Mouse (Mus musculus) liver, adult 2 months (tissue): ENCODE results near the gene Nanp. TPM values are rescaled to one million over a fixed set of nuclear protein-coding genes. Genes with fewer than 3 reads are reported as not detected.

Experiments
- DNase-seq: peaks from one replicate; pipeline ENCODE4 v3.0.0-alpha.2; 2011; ENCODE audit warnings: low read depth, low spot score; ENCODE audit errors: extremely low read depth
- H3K27ac ChIP-seq: fragments of 200-500 bp; replicated peaks from 2 replicates; pipeline ENCODE4 v1.5.1; 2012; ENCODE audit warnings: low read depth, mild to moderate bottlenecking, control low read depth, inconsistent platforms, low read length; ENCODE audit not compliant: insufficient read depth
- H3K27me3 ChIP-seq: fragments of 200-500 bp; 2 replicates; pipeline ENCODE4 v1.6.1; 2012; ENCODE audit warnings: mild to moderate bottlenecking, moderate library complexity, low read length, inconsistent platforms; ENCODE audit not compliant: control insufficient read depth, insufficient read depth
- H3K36me3 ChIP-seq: fragments of 200-500 bp; 2 replicates; pipeline ENCODE4 v1.6.1; 2012; ENCODE audit warnings: low read length, inconsistent platforms; ENCODE audit not compliant: control insufficient read depth, insufficient read depth
- H3K4me1 ChIP-seq: fragments of 200-500 bp; 2 replicates; pipeline ENCODE4 v1.6.1; 2011; ENCODE audit warnings: low read length; ENCODE audit not compliant: control insufficient read depth, insufficient read depth
- H3K4me3 ChIP-seq: fragments of 200-500 bp; 2 replicates; pipeline ENCODE4 v1.5.1; 2011; ENCODE audit warnings: low read depth, mild to moderate bottlenecking, control low read depth, low read length, moderate library complexity; ENCODE audit not compliant: insufficient read depth
- H3K79me2 ChIP-seq: fragments of 200-500 bp; 2 replicates; pipeline ENCODE4 v1.6.1; 2012; ENCODE audit warnings: inconsistent platforms, mild to moderate bottlenecking, low read length, moderate library complexity; ENCODE audit not compliant: control insufficient read depth, insufficient read depth
- H3K9ac ChIP-seq: fragments of 200-500 bp; 2 replicates; pipeline ENCODE4 v1.6.1; 2012; ENCODE audit warnings: low read depth, mild to moderate bottlenecking, control low read depth, inconsistent platforms, low read length
- CTCF ChIP-seq: fragments of 200-500 bp; IDR thresholded peaks from 2 replicates; pipeline ENCODE4 v1.5.1; 2011; ENCODE audit warnings: low read depth, low read length, control low read depth
- POLR2A ChIP-seq: fragments of 200-500 bp; IDR thresholded peaks from 2 replicates; pipeline ENCODE4 v1.6.1; 2011; ENCODE audit warnings: low read length, control low read depth; ENCODE audit not compliant: insufficient read depth; ENCODE audit errors: extremely low read depth
- WGBS: fragments of 180-500 bp; shearing (Covaris S2); methylation state at CpG from one replicate; pipeline ENCODE4 v1.1.7; 2018; 5-methylcytosine and 5-hydroxymethylcytosine counted together
- polyA plus RNA-seq: library from polyadenylated mRNA; depleted of rRNA; stranded (reverse); fragments of >200 nt; gene quantifications from 2 replicates; pipeline ENCODE4 v1.2.3, GENCODE M21; 2012; rRNA removed
- total RNA-seq: library from RNA; depleted of rRNA; stranded (reverse); fragments of >200 nt; gene quantifications from 2 replicates; pipeline ENCODE4 v1.2.3, GENCODE M21; 2014; rRNA removed

Gene Nanp
- total and polyA plus RNA-seq, 2 experiments: 3.5 to 11.8 TPM

DNA sequence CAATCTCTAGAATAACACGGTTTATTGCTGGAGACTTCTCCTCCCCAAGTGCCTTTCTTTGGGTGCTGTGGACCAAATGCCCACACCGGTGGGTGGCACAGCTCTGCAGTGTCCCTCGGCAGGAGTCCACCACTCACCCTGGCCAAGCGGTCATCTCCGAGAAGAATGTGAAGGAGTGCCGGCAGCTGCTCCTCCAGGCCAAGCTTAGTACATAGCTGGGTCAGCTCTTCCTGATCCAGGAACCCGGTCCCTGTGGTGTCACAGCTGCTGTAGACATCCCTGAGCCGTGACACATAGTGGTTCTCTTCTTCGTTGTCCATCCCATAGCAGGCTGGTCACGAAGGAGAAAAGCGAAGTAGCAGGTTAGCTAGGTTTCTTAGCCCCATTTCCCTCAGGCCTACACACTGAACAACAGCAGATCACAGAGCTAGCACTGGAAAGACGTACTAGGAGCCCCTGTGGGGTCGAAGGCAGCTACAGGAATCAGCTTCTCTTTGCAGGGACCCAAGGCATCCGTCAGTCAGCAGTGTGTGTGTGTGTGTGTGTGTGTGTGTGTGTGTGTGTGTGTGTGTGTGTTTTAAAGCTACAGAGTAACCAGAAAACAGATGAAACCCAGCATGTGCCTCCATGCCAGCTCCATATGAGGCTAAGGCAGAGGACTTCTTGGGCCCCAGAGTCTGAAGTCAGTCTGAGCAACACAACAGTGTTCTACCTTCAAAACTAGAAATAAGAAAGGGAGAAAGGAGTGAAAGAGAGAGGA lies 59.2 kb downstream of the Nanp start:
- Histone ChIP-seq H3K79me2 (no peaks in the 10 kb centered on the region), H3K27me3 (no peaks in the 10 kb centered on the region), H3K27ac (no peak overlapping the region), H3K4me3 (no peak overlapping the region), H3K36me3 (no peaks in the 10 kb centered on the region), H3K9ac (no peak overlapping the region), H3K4me1 (no peaks in the 10 kb centered on the region)
- DNase-seq: no peak
- TF ChIP-seq POLR2A (no peak), CTCF (no peak)
- 91% methylated on average over 14 of the region's 14 CpGs for WGBS

Other genes with a start within 250 kb of the Nanp start
- gene Abhd12, start 134.7 kb downstream of the Nanp start, total RNA-seq: 31.8 and 33.4 TPM in 2 replicates
- gene Abhd12, start 134.7 kb downstream of the Nanp start, polyA plus RNA-seq: 26.3 and 28.4 TPM in 2 replicates
- 4.4 and 5.4 TPM in 2 replicates for gene Gins1, start 134.0 kb downstream of the Nanp start, total RNA-seq
- gene Gins1, start 134.0 kb downstream of the Nanp start, polyA plus RNA-seq: 2.0 and 2.7 TPM in 2 replicates
- gene Ninl, start within 50 bp of the Nanp start, total RNA-seq: 0.37 and 0.40 TPM in 2 replicates
- 0.22 and 0.29 TPM in 2 replicates for gene Ninl, start within 50 bp of the Nanp start, polyA plus RNA-seq
- gene Gm14151, start 53.0 kb upstream of the Nanp start, total RNA-seq: not detected in 2 replicates
- gene Gm14151, start 53.0 kb upstream of the Nanp start, polyA plus RNA-seq: not detected in 2 replicates
- gene Gm14147, start 58.8 kb upstream of the Nanp start, total RNA-seq: not detected in 2 replicates
- not detected in 2 replicates for gene Gm14147, start 58.8 kb upstream of the Nanp start, polyA plus RNA-seq